Mouse (Mus musculus): ENCODE data around the gene Tuba4a.

DNA sequence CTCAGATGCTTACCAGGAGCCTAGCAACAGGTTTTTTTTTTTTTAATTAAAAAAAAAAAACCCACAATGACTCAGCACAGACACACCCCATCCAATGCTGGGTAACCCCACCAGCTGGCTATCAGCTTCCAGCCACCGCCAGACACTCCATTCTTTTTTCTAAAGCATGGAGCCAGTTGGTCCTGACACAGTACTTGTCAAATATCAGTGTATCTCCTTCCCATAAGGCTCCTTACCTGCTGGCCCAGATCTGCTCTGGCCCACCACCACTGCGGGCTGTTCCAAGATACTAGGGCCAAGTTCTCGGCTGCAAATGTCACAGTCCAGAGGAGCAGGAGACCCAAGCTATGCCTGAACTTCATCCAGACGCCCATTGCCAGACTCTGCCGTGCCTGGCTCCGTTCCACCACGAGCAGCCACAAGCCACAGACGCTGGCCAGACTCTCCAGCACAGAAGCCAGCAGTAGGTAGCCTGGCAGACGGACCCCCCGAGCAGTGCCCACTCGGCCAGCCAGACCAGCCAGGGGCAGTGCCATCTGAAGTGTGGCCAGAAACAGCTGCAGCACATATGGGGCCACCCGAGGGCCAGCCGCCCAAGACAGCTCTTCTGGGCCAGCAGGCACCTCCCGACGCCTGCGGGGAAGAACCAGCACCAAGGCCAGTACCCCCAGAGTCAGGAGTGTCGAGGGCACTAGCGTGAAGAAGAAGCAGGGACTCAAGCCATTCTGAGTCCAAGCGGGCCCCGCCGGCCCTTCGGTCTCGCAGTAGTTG, 40.1 kb downstream of the Tuba4a start:
- TF ChIP-seq CTCF (conservative IDR thresholded peaks at IDR 0.05; ENCODE audit: low read length) (no peak), NANOG (IDR thresholded peaks at IDR 0.05; ENCODE audit: borderline replicate concordance, low read length) (no peak)

All from E14TG2a.4 (cell line).